Mouse (Mus musculus) lung, postnatal 0 days (tissue): ENCODE measurements around the gene Prss32. TPM values are rescaled to one million over a fixed set of nuclear protein-coding genes. Genes with fewer than 3 reads are reported as not detected.

ENCODE experiments used
- ATAC-seq: fragments of 200-750 bp; cut with Nextera tagmentation; 2 replicates; pipeline ENCODE4 v1.8.0; 2017; ENCODE audit warnings: moderate library complexity
- DNase-seq: peaks from one replicate; pipeline ENCODE4 v3.0.0-alpha.2; 2016; ENCODE audit warnings: low spot score
- H3K27ac ChIP-seq: fragments of 300-500 bp; sonication (generic); 2 replicates; pipeline ENCODE4 v1.5.1; 2014; ENCODE audit warnings: antibody characterized with exemption, mild to moderate bottlenecking, low read length, mixed read lengths
- H3K27me3 ChIP-seq: fragments of 300-500 bp; sonication (generic); replicated peaks from 2 replicates; pipeline ENCODE4 v1.6.1; 2014; ENCODE audit warnings: low read length, mixed read lengths; ENCODE audit not compliant: insufficient read depth
- H3K36me3 ChIP-seq: fragments of 300-500 bp; sonication (generic); 2 replicates; pipeline ENCODE4 v1.6.1; 2014; ENCODE audit warnings: low read length, mixed read lengths; ENCODE audit not compliant: insufficient read depth
- H3K4me1 ChIP-seq: fragments of 300-500 bp; sonication (generic); 2 replicates; pipeline ENCODE4 v1.6.1; 2014; ENCODE audit warnings: antibody characterized with exemption, low read depth, low read length, mixed read lengths; ENCODE audit not compliant: insufficient read depth
- H3K4me2 ChIP-seq: fragments of 300-500 bp; sonication (generic); replicated peaks from 2 replicates; pipeline ENCODE4 v1.6.1; 2014; ENCODE audit warnings: low read depth, mild to moderate bottlenecking, low read length, moderate library complexity, mixed read lengths
- H3K4me3 ChIP-seq: fragments of 300-500 bp; sonication (generic); 2 replicates; pipeline ENCODE4 v1.5.1; 2014; ENCODE audit warnings: low read depth, low read length
- H3K9ac ChIP-seq: fragments of 300-500 bp; sonication (generic); replicated peaks from 2 replicates; pipeline ENCODE4 v1.6.1; 2014; ENCODE audit warnings: low read depth, mild to moderate bottlenecking
- H3K9me3 ChIP-seq: fragments of 300-500 bp; sonication (generic); 2 replicates; pipeline ENCODE4 v1.6.1; 2016; ENCODE audit warnings: low read length, mixed read lengths
- CTCF ChIP-seq: IDR thresholded peaks from 2 replicates; pipeline ENCODE4 v1.5.1; 2016; ENCODE audit warnings: antibody characterized with exemption, mild to moderate bottlenecking
- EP300 ChIP-seq: IDR thresholded peaks from 2 replicates; pipeline ENCODE4 v1.6.1; 2016; ENCODE audit warnings: antibody characterized with exemption, mild to moderate bottlenecking, control low read depth
- WGBS: fragments of 180-500 bp; shearing (Covaris S2); extraction: QIAGEN DNeasy Blood & Tissue Kit; methylation state at CpG from one replicate; pipeline ENCODE4 v1.1.7; 2014; 5-methylcytosine and 5-hydroxymethylcytosine counted together
- polyA plus RNA-seq: library from polyadenylated mRNA; unstranded; fragments of >200 nt; fragmentation: Nextera tagmentation; extraction: Ambion mirVana; gene quantifications from 2 replicates; pipeline ENCODE4 v1.2.1, GENCODE M21; 2015

Gene Prss32
- polyA plus RNA-seq, 1 experiment from 2014 or later = not detected

- Histone ChIP-seq H3K4me1 (no peaks in the 10 kb centered on the region), H3K9ac (no peak overlapping the region)
- no peak for TF ChIP-seq EP300
- TF ChIP-seq CTCF = no peak
These were observed 22.9 kb upstream of the Prss32 start for GRCm38 (mm10) chr17:23820731-23821130.

GRCm38 (mm10) chr17:23822094-23822493 lies 21.6 kb upstream of the Prss32 start:
- no peak for TF ChIP-seq CTCF
- TF ChIP-seq EP300 = no peak
- 51% methylated on average over 6 of the region's 6 CpGs for WGBS
- H3K36me3 ChIP-seq = peaks cover 76% of the 10 kb centered on the region
- no peak overlapping the region for H3K9ac ChIP-seq
- no peaks in the 10 kb centered on the region for H3K4me1 ChIP-seq
- DNase-seq (no peak), ATAC-seq (no peak)
- 0 out of 2 replicates have a peak, but pooled peaks cover 8% of the 10 kb centered on the region for H3K9me3 ChIP-seq
- no peak overlapping the region for H3K27ac ChIP-seq
- H3K4me3 ChIP-seq = no peak overlapping the region
- H3K27me3 ChIP-seq = no peaks in the 10 kb centered on the region
- H3K4me2 ChIP-seq = no peak overlapping the region

More at GRCm38 (mm10) chr17:23820731-23821130, 22.9 kb upstream of the Prss32 start:
- no peak overlapping the region for H3K27ac ChIP-seq
- peaks cover 83% of the 10 kb centered on the region for H3K36me3 ChIP-seq
- 0 out of 2 replicates have a peak, but pooled peaks cover 8% of the 10 kb centered on the region for H3K9me3 ChIP-seq
- no peak for DNase-seq
- no peaks in the 10 kb centered on the region for H3K27me3 ChIP-seq
- H3K4me2 ChIP-seq = no peak overlapping the region
- no peak for ATAC-seq
- no peak overlapping the region for H3K4me3 ChIP-seq
- WGBS = 92% methylated on average over 5 of the region's 5 CpGs

GRCm38 (mm10) chr17:23823018-23823417 lies 20.6 kb upstream of the Prss32 start:
- no peak overlapping the region for H3K27ac ChIP-seq
- peaks cover 67% of the 10 kb centered on the region for H3K36me3 ChIP-seq
- ATAC-seq = no peak
- H3K4me1 ChIP-seq = 0 out of 2 replicates have a peak, but pooled peaks cover under 1% of the 10 kb centered on the region
- TF ChIP-seq EP300 (no peak), CTCF (no peak)
- H3K9ac ChIP-seq = no peak overlapping the region
- 79% methylated on average over 16 of the region's 16 CpGs for WGBS
- H3K4me2 ChIP-seq = no peak overlapping the region
- DNase-seq = no peak
- no peaks in the 10 kb centered on the region for H3K27me3 ChIP-seq
- no peak overlapping the region for H3K4me3 ChIP-seq
- H3K9me3 ChIP-seq = 0 out of 2 replicates have a peak, but pooled peaks cover 8% of the 10 kb centered on the region

GRCm38 (mm10) chr17:23823614-23824013 lies 20.0 kb upstream of the Prss32 start:
- Histone ChIP-seq H3K36me3 (peaks cover 61% of the 10 kb centered on the region), H3K27ac (no peak overlapping the region), H3K9ac (no peak overlapping the region), H3K4me2 (no peak overlapping the region), H3K4me3 (no peak overlapping the region), H3K9me3 (0 out of 2 replicates have a peak, but pooled peaks cover 8% of the 10 kb centered on the region), H3K27me3 (no peaks in the 10 kb centered on the region), H3K4me1 (peaks cover 5% of the 10 kb centered on the region; the same call in 1 of the 2 replicates)
- DNase-seq (no peak), ATAC-seq (no peak)
- TF ChIP-seq CTCF (no peak), EP300 (no peak)
- 87% methylated on average over 12 of the region's 12 CpGs for WGBS

GRCm38 (mm10) chr17:23825591-23825990 lies 18.1 kb upstream of the Prss32 start:
- Histone ChIP-seq H3K27me3 (no peaks in the 10 kb centered on the region), H3K4me3 (no peak overlapping the region), H3K4me1 (peaks cover 5% of the 10 kb centered on the region; the same call in 1 of the 2 replicates), H3K9ac (no peak overlapping the region), H3K4me2 (no peak overlapping the region), H3K27ac (no peak overlapping the region), H3K9me3 (no peaks in the 10 kb centered on the region), H3K36me3 (peaks cover 42% of the 10 kb centered on the region)
- WGBS = 81% methylated on average over 4 of the region's 4 CpGs
- DNase-seq = no peak
- ATAC-seq = no peak
- TF ChIP-seq EP300 (no peak), CTCF (no peak)

GRCm38 (mm10) chr17:23828271-23829001 lies 15.2 kb upstream of the Prss32 start:
- TF ChIP-seq EP300 = no peak
- TF ChIP-seq CTCF = peak; percentile 42
- Histone ChIP-seq H3K27me3 (0 out of 2 replicates have a peak, but pooled peaks cover 3% of the 10 kb centered on the region), H3K4me1 (peaks cover 5% of the 10 kb centered on the region; the same call in 1 of the 2 replicates), H3K9ac (peak overlapping the region; percentile 70), H3K27ac (peak overlapping the region; percentile 85), H3K9me3 (no peaks in the 10 kb centered on the region), H3K4me2 (peak overlapping the region; percentile 79), H3K4me3 (peak overlapping the region; percentile 81), H3K36me3 (peaks cover 20% of the 10 kb centered on the region)
- under 1% methylated on average over 40 of the region's 47 CpGs for WGBS
- DNase-seq = peak; percentile 62
- ATAC-seq = peak; percentile 69
